Mouse (Mus musculus) kidney, postnatal 25 days (tissue): ENCODE data around the gene Gm16429.
"Not testable (repeated sequence)": the region's sequence is repeated elsewhere in the genome, so short reads cannot be mapped to it uniquely, and the experiment has no call there.

Experiments used
- DNase-seq, 2 experiments: peaks; one replicate each; pipeline ENCODE4 v3.0.0; 2021; ENCODE audit warnings: mixed read lengths in 2 of 2

Gm16429 gene

DNA sequence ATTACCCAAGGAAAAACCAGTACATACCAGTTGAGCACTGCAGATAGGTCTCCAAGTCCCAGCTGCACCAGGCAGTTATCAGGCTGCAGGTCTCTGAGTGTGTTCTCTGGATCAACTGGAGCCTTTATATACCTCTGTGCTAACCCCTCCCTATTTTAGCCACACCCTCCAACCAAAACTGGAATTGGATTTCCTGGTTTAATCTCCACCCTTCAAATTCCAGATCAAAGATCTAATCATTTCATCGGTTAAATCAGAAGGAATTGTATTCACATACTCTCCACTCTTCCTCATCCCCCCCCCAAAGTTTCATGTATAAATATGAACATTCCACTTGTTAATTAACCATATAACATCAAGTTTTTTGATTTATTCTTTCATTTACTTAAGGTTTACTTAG, at the start of gene Gm16429:
Gene Gm16429 (minus strand): TSS at position 101 of the 400 bp plus-strand sequence.
- not testable (repeated sequence) for DNase-seq
